Mouse (Mus musculus) cerebellum, postnatal 14 days (tissue): ENCODE measurements around the gene Tmem171.

Experiments
- DNase-seq, 2 experiments: peaks; one replicate each; pipeline ENCODE4 v3.0.0; 2021; ENCODE audit warnings: mixed read lengths in 2 of 2

Tmem171 gene

GRCm38 (mm10) chr13:98637145-98637544, 57.5 kb downstream of the Tmem171 start, which contains the start of gene Tmem174:
Tmem174 (minus strand) TSS chr13:98637410.
- DNase-seq = no peak

- DNase-seq = no peak
Measured at GRCm38 (mm10) chr13:98636571-98636970, 58.1 kb downstream of the Tmem171 start.
